Mouse (Mus musculus): ENCODE measurements at regions not wholly inside any gene's neighbourhood (a gene's known extent, or its start where the extent isn't known, plus 50 kb on each side); places are given as distances from the start of the nearest gene placed in this dataset.

GRCm38 (mm10) chr7:66591594-66592290 lies 97.7 kb downstream of the Asb7 start:
- TF ChIP-seq POLR2A (IDR thresholded peaks at IDR 0.05; ENCODE audit: extremely low read depth, insufficient read depth, low read length) (no peak), CTCF (IDR thresholded peaks at IDR 0.05; ENCODE audit: low read depth, low read length) (no peak)
